Mouse (Mus musculus) layer of hippocampus, adult 8-10 months (tissue): ENCODE results near the gene Mfap1a. TPM values are rescaled to one million over a fixed set of nuclear protein-coding genes. Genes with fewer than 3 reads are reported as not detected.

Source experiments
- DNase-seq, 2 experiments: peaks; one replicate each; pipeline ENCODE4 v3.0.0; 2022; ENCODE audit warnings: low spot score in 2 of 2
- microRNA-seq, 2 experiments: library from miRNA; unstranded; fragments of <30 nt; microRNA quantifications; one replicate each; pipeline ENCODE4 v1.2.0; 2022
- total RNA-seq, 4 experiments: library from RNA; stranded (reverse); gene quantifications; 2 replicates each; pipeline ENCODE4 v1.2.4; 2022

Gene Mfap1a
- total RNA-seq, 4 experiments from 2014 or later: 29.3 to 31.4 (median 30.5) TPM

- DNase-seq: no peak
These were observed 64.0 kb downstream of the Mfap1a start for GRCm38 (mm10) chr2:121442259-121443067.

Small RNAs within 50 kb of the gene (microRNA-seq; reads per million reads assigned to microRNA genes)
- 0 to 0.96 reads per million in 2 experiments for gene Gm22953

Other genes with a start within 250 kb of the Mfap1a start
- gene Trp53bp1, start 235.3 kb downstream of the Mfap1a start, total RNA-seq: 100 to 1,000 TPM; 144 to 183 (median 161) TPM
- gene Map1a, start 217.1 kb downstream of the Mfap1a start, total RNA-seq: 100 to 1,000 TPM; 585 to 644 (median 617) TPM
- gene Ppip5k1, start 151.3 kb downstream of the Mfap1a start, total RNA-seq: 100 to 1,000 TPM; 100 to 132 (median 118) TPM
- gene Ckmt1, start 149.0 kb downstream of the Mfap1a start, total RNA-seq: 100 to 1,000 TPM; 386 to 462 (median 428) TPM
- gene Strc, start 119.5 kb downstream of the Mfap1a start, total RNA-seq: 1 to 10 TPM in 1 of 4 experiments, under 1 TPM in 3; 0.56 to 1.0 (median 0.75) TPM
- 100 to 1,000 TPM; 168 to 236 (median 196) TPM for gene Pdia3, start 92.9 kb downstream of the Mfap1a start, total RNA-seq
- gene Catsper2, start 92.9 kb downstream of the Mfap1a start, total RNA-seq: 1 to 10 TPM; 4.5 to 6.9 (median 5.3) TPM
- not detected for gene Ell3, start 62.4 kb downstream of the Mfap1a start, total RNA-seq
- gene Serf2, start 57.5 kb downstream of the Mfap1a start, total RNA-seq: 100 to 1,000 TPM; 111 to 162 (median 132) TPM
- gene Hypk, start 53.4 kb downstream of the Mfap1a start, total RNA-seq: 10 to 100 TPM; 16.2 to 22.7 (median 17.0) TPM
- under 1 TPM in 3 of 4 experiments, not detected in 1; 0.25 to 0.74 (median 0.36) TPM for gene Serinc4, start 49.9 kb downstream of the Mfap1a start, total RNA-seq
- 10 to 100 TPM; 40.8 to 46.2 (median 43.9) TPM for gene Mfap1b, start 32.6 kb downstream of the Mfap1a start, total RNA-seq
- 1 to 10 TPM; 3.0 to 4.5 (median 3.7) TPM for gene Wdr76, start 58 bp upstream of the Mfap1a start, total RNA-seq